Mouse (Mus musculus): ENCODE measurements at regions not wholly inside any gene's neighbourhood (a gene's known extent, or its start where the extent isn't known, plus 50 kb on each side); places are given as distances from the start of the nearest gene placed in this dataset.
"Not testable (repeated sequence)": the region's sequence is repeated elsewhere in the genome, so short reads cannot be mapped to it uniquely, and the experiment has no call there.

DNA sequence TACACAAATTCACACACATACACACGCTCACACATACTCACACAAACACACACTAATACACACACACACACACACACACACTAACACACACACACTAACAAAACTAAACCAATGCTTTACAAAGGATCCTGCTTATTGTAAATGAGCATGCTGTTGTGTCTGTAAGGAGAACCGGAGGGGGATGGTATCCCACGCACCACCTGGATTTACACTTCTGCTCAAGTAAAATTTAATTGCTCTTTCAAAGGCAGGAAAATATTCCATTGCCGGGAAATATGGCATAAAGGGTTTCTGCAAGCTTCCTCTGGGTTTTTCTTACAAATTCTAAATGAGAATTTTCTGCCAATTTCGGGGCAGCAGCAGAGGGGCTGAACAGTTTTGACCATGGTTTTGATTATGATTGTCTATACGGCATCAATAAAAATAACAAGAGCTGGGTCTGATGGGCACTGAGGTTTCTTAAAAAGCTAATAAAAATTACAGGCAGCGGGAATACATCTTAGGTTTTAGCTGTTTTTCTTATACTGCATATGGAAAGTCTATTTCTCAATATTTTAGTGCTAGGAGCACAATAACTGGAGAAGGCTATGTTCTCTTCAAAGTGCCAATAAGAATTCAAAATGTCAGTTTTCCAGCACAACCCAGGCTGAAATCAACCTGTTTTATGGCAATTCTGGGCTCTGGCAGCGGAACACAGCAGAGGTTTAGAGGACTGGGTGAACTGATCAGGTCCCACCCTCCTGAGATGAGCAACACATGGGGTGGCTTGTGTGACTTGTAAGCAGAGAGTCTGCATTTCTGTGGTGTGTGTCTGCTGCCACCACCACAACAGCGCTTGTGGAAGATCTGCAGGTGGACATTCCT is 80.9 kb upstream of the Gm5148 start:
- 84% methylated on average over 9 of the region's 9 CpGs for WGBS
- peaks cover 12% of the 10 kb centered on the region for H3K9me3 ChIP-seq (ENCODE audit: control insufficient read depth, low read length)

DNA sequence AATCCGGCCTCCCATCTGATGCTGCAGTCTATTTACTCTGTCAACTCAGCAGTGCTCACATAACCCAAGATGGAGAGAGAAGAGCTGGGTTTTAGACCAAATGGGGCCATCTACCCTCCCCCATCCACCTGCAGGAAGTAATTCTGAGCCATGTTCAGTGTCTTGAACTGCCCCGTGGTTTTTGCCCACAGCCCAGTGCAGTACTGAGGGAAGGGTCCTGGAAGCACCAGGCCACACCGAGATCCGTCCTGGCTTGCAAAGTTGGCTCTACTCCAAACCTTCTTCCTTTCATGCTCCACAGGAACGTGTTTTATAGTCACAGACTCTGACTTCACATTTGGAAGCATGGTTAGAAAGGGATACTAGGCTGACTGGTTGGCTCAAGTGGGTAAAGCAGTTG is 80.0 kb upstream of the Gm5148 start:
- Histone ChIP-seq H3K36me3 (ENCODE audit: control insufficient read depth, insufficient read depth, low read length) (no peaks in the 10 kb centered on the region), H3K27ac (replicated peaks in 1 of 2; ENCODE audit: control insufficient read depth in 1 of 2, insufficient read depth in 1 of 2, low read depth in 2 of 2, low read length in 2 of 2) (no peak overlapping the region), H3K4me3 (ENCODE audit: control insufficient read depth in 1 of 2, insufficient read depth in 1 of 2, low read depth in 1 of 2, low read length in 2 of 2) (no peak overlapping the region), H3K4me1 (ENCODE audit: control insufficient read depth in 2 of 2, insufficient read depth in 2 of 2, low read length in 2 of 2) (no peaks in the 10 kb centered on the region), H3K9ac (ENCODE audit: low read length) (no peak overlapping the region), H3K4me2 (ENCODE audit: low read length) (no peak overlapping the region), H3K27me3 (ENCODE audit: control insufficient read depth, insufficient read depth, low read length) (no peaks in the 10 kb centered on the region), H3K9me3 (ENCODE audit: control insufficient read depth, low read length) (peaks cover 5% of the 10 kb centered on the region)
- no peak for ATAC-seq (ENCODE audit: insufficient number of reproducible peaks, insufficient read depth, low FRiP score, low read depth)
- 46% methylated on average over 5 of the region's 5 CpGs for WGBS

More for the DNA sequence above, 80.9 kb upstream of the Gm5148 start:
- Histone ChIP-seq H3K36me3 (ENCODE audit: control insufficient read depth, insufficient read depth, low read length) (no peaks in the 10 kb centered on the region), H3K9ac (ENCODE audit: low read length) (no peak overlapping the region), H3K27me3 (ENCODE audit: control insufficient read depth, insufficient read depth, low read length) (no peaks in the 10 kb centered on the region), H3K4me2 (ENCODE audit: low read length) (no peak overlapping the region), H3K4me1 (ENCODE audit: control insufficient read depth in 2 of 2, insufficient read depth in 2 of 2, low read length in 2 of 2) (no peaks in the 10 kb centered on the region), H3K27ac (replicated peaks in 1 of 2; ENCODE audit: control insufficient read depth in 1 of 2, insufficient read depth in 1 of 2, low read depth in 2 of 2, low read length in 2 of 2) (no peak overlapping the region), H3K4me3 (ENCODE audit: control insufficient read depth in 1 of 2, insufficient read depth in 1 of 2, low read depth in 1 of 2, low read length in 2 of 2) (no peak overlapping the region)
- no peak for ATAC-seq (ENCODE audit: insufficient number of reproducible peaks, insufficient read depth, low FRiP score, low read depth)

DNA sequence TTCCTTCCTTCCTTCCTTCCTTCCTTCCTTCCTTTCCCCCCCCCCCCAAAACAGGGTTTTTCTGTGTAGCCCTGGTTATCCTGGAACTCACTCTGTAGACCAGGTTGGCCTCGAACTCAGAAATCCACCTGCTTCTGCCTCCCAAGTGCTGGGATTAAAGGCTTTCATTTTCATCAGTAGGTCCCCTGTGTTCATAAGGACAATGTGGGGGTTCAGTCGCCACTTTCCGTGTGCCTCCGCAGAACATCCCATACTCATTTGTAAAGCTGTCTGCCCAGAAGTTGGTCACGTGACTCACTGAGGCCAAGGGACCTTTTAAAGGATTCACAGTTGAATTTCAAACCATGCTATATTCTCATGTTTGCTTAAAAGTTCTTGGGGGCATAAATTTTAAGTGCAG is 79.5 kb upstream of the Gm5148 start:
- 95% methylated on average over 5 of the region's 5 CpGs for WGBS
- H3K36me3 ChIP-seq (ENCODE audit: control insufficient read depth, insufficient read depth, low read length); H3K4me3 ChIP-seq (ENCODE audit: control insufficient read depth in 1 of 2, insufficient read depth in 1 of 2, low read depth in 1 of 2, low read length in 2 of 2); H3K9me3 ChIP-seq (ENCODE audit: control insufficient read depth, low read length); H3K4me1 ChIP-seq (ENCODE audit: control insufficient read depth in 2 of 2, insufficient read depth in 2 of 2, low read length in 2 of 2); ATAC-seq (ENCODE audit: insufficient number of reproducible peaks, insufficient read depth, low FRiP score, low read depth); H3K9ac ChIP-seq (ENCODE audit: low read length); H3K27me3 ChIP-seq (ENCODE audit: control insufficient read depth, insufficient read depth, low read length); H3K27ac ChIP-seq (replicated peaks in 1 of 2; ENCODE audit: control insufficient read depth in 1 of 2, insufficient read depth in 1 of 2, low read depth in 2 of 2, low read length in 2 of 2); H3K4me2 ChIP-seq (ENCODE audit: low read length): not testable (repeated sequence)

DNA sequence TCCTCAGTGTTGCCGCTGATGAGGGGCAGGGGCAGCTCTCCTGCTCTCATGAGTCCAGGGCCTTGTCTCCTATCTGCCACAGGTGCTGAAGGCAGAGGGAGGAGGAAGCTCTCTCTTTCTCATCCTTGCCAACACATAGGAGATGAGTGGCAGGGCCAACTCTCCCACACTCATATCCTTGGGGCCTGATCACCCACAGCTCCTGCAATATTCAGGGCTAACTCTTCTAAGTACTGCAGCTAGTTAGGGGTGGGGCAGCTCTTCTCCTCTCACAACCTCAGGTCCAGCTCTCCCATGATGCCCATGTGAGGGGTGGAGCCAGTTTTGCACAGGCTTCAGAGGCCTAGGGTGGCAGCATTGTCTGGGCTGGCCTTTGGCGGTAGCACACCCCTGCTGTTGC is 77.3 kb upstream of the Gm5148 start:
- no peak overlapping the region for H3K9ac ChIP-seq (ENCODE audit: low read length)
- no peak overlapping the region for H3K4me3 ChIP-seq (ENCODE audit: control insufficient read depth in 1 of 2, insufficient read depth in 1 of 2, low read depth in 1 of 2, low read length in 2 of 2)
- no peak overlapping the region for H3K27ac ChIP-seq (replicated peaks in 1 of 2; ENCODE audit: control insufficient read depth in 1 of 2, insufficient read depth in 1 of 2, low read depth in 2 of 2, low read length in 2 of 2)
- ATAC-seq (ENCODE audit: insufficient number of reproducible peaks, insufficient read depth, low FRiP score, low read depth): no peak
- no peaks in the 10 kb centered on the region for H3K4me1 ChIP-seq (ENCODE audit: control insufficient read depth in 2 of 2, insufficient read depth in 2 of 2, low read length in 2 of 2)
- no peaks in the 10 kb centered on the region for H3K36me3 ChIP-seq (ENCODE audit: control insufficient read depth, insufficient read depth, low read length)
- H3K9me3 ChIP-seq (ENCODE audit: control insufficient read depth, low read length): no peaks in the 10 kb centered on the region
- 78% methylated on average over 2 of the region's 2 CpGs for WGBS
- H3K27me3 ChIP-seq (ENCODE audit: control insufficient read depth, insufficient read depth, low read length): no peaks in the 10 kb centered on the region
- no peak overlapping the region for H3K4me2 ChIP-seq (ENCODE audit: low read length)

DNA sequence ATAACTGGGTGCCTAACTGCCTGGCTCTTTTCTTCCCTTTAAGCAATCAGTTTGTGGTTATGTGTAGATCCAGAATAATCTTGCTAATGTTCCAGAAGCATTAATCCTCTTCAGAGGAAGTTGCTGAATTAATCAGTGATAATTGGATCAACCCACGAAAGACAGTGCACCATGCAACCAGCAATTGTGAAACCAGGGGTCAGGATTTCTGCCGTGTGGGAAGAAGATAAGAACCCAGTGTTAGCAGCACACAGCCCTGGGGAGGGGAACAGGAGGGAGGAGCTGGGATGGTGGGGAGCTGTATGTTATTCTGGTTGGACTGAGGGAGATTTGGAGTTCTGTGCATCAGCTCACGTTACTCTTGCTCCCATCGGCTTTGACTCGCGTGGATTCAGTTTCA is 75.5 kb upstream of the Gm5148 start:
- Histone ChIP-seq H3K36me3 (ENCODE audit: control insufficient read depth, insufficient read depth, low read length) (no peaks in the 10 kb centered on the region), H3K4me1 (ENCODE audit: control insufficient read depth in 2 of 2, insufficient read depth in 2 of 2, low read length in 2 of 2) (no peaks in the 10 kb centered on the region), H3K4me2 (ENCODE audit: low read length) (no peak overlapping the region), H3K9ac (ENCODE audit: low read length) (no peak overlapping the region), H3K4me3 (ENCODE audit: control insufficient read depth in 1 of 2, insufficient read depth in 1 of 2, low read depth in 1 of 2, low read length in 2 of 2) (no peak overlapping the region), H3K9me3 (ENCODE audit: control insufficient read depth, low read length) (no peaks in the 10 kb centered on the region), H3K27me3 (ENCODE audit: control insufficient read depth, insufficient read depth, low read length) (no peaks in the 10 kb centered on the region), H3K27ac (replicated peaks in 1 of 2; ENCODE audit: control insufficient read depth in 1 of 2, insufficient read depth in 1 of 2, low read depth in 2 of 2, low read length in 2 of 2) (no peak overlapping the region)
- 52% methylated on average over 6 of the region's 6 CpGs for WGBS
- ATAC-seq (ENCODE audit: insufficient number of reproducible peaks, insufficient read depth, low FRiP score, low read depth): no peak

DNA sequence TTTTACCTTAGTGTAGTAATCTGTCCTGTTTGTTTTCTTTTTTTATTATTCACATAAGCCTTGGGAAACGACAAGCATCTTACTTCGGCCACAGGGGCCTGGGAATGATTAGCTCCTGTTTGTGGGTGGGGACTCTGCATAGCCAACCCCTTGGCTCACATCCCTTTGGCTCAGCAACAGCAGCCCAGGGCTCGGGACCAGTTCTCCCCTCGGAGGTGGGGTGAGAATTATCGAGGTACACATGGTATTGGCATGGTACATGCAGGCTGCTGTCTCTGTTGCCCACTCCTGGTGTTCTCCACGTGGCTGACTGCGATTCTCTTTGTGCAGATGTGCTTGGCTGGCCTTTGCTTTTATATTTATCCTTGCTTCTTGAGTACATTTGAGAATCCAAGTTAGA is 65.4 kb upstream of the Gm5148 start:
- H3K36me3 ChIP-seq (ENCODE audit: control insufficient read depth, insufficient read depth, low read length): no peaks in the 10 kb centered on the region
- 53% methylated on average over 7 of the region's 7 CpGs for WGBS
- peaks cover 7 to 13% of the 10 kb centered on the region in 2 experiments; a peak in 2 of 4 replicates for H3K4me1 ChIP-seq (ENCODE audit: control insufficient read depth in 2 of 2, insufficient read depth in 2 of 2, low read length in 2 of 2)
- no peak overlapping the region for H3K4me2 ChIP-seq (ENCODE audit: low read length)
- no peak overlapping the region for H3K4me3 ChIP-seq (ENCODE audit: control insufficient read depth in 1 of 2, insufficient read depth in 1 of 2, low read depth in 1 of 2, low read length in 2 of 2)
- H3K27ac ChIP-seq (replicated peaks in 1 of 2; ENCODE audit: control insufficient read depth in 1 of 2, insufficient read depth in 1 of 2, low read depth in 2 of 2, low read length in 2 of 2): no peak overlapping the region
- ATAC-seq (ENCODE audit: insufficient number of reproducible peaks, insufficient read depth, low FRiP score, low read depth): no peak
- no peaks in the 10 kb centered on the region for H3K9me3 ChIP-seq (ENCODE audit: control insufficient read depth, low read length)
- 0 out of 2 replicates have a peak, but pooled peaks cover 2% of the 10 kb centered on the region for H3K27me3 ChIP-seq (ENCODE audit: control insufficient read depth, insufficient read depth, low read length)
- H3K9ac ChIP-seq (ENCODE audit: low read length): no peak overlapping the region

DNA sequence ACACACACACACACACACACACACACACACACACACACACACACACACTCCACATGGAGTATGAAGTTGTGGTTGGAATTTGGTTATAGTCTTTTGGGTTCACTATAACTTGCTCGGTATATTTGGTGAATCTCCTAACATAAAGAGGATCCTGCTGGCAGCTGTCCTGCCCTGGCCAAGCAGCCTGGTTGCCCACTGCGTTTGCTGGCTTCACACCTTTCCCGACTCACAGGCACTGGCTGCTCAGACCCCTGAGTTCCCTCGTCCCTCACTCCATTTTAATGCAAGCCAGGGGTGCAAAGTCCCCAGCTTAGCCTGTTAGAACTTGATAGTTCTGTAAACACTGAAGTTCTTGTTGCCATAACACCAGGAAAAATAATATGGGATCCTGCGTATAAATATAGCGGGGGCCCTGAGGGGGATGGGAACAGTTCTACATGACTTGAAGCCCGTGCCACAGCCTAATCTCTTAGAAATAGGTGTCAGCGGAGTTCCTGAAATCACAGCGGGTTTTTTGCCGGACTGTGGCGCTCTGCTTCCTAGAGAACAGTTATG is 64.9 kb upstream of the Gm5148 start:
- no peak for ATAC-seq (ENCODE audit: insufficient number of reproducible peaks, insufficient read depth, low FRiP score, low read depth)
- no peak overlapping the region for H3K27ac ChIP-seq (replicated peaks in 1 of 2; ENCODE audit: control insufficient read depth in 1 of 2, insufficient read depth in 1 of 2, low read depth in 2 of 2, low read length in 2 of 2)
- H3K9ac ChIP-seq (ENCODE audit: low read length): no peak overlapping the region
- H3K4me3 ChIP-seq (ENCODE audit: control insufficient read depth in 1 of 2, insufficient read depth in 1 of 2, low read depth in 1 of 2, low read length in 2 of 2): no peak overlapping the region
- no peaks in the 10 kb centered on the region for H3K9me3 ChIP-seq (ENCODE audit: control insufficient read depth, low read length)
- 54% methylated on average over 11 of the region's 11 CpGs for WGBS
- H3K27me3 ChIP-seq (ENCODE audit: control insufficient read depth, insufficient read depth, low read length): 0 out of 2 replicates have a peak, but pooled peaks cover 2% of the 10 kb centered on the region
- H3K4me1 ChIP-seq (ENCODE audit: control insufficient read depth in 2 of 2, insufficient read depth in 2 of 2, low read length in 2 of 2): peaks cover 7 to 13% of the 10 kb centered on the region in 2 experiments; a peak in 2 of 4 replicates
- H3K36me3 ChIP-seq (ENCODE audit: control insufficient read depth, insufficient read depth, low read length): no peaks in the 10 kb centered on the region
- no peak overlapping the region for H3K4me2 ChIP-seq (ENCODE audit: low read length)

Measured in heart, embryonic 14.5 days (tissue).